13 mouse cellular contexts compared by ENCODE assay signal in the genomic region with DNA sequence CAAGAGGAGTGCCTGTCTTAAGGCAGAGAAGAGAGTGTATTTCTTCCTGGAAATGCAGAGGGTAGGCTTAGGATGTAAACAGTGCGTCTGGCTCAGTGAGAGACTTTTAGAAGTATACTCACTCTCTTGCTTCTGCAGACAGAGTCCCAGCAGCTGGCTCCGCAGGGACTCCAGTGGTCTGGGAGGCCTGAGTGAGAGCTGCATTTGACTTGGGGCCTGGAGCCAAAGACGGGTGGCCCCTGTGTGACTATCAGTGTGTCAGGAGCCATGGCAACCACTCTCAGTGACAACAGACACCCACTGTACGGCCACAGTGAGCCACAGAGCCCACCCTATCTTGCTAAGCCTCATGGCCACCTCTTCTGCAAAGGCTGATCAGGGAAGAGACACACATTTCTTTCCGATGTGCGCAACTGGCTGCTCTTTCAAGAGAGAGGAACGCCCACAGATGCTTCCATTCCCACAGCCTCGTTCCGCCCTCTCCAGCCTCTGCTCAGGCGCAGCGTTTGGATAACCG.
DNase-seq lines count a peak whose midpoint lies in the region; ATAC-seq lines count a peak whose summit lies in the region.
"Had no signal": no experiment of that assay in that cellular context is flagged by ENCODE, and none has a peak within 500 bp of the region (broad histone marks: within the 10 kb centered on the region; RNA-seq: fewer than 3 reads in every experiment).

No protein-coding gene starts in this region.

- no peaks in the 10 kb centered on the region for H3K9me3 ChIP-seq in heart, embryonic 12.5 days (replicated peaks)
- H3K9me3 ChIP-seq in heart, embryonic 16.5 days (replicated peaks; ENCODE audit: control insufficient read depth, low read length), result no peaks in the 10 kb centered on the region
- H3K9me3 ChIP-seq in stomach, embryonic 15.5 days, result no peaks in the 10 kb centered on the region

- no peak overlapping the region for H3K4me3 ChIP-seq in heart, embryonic 12.5 days
- no peak overlapping the region for H3K4me3 ChIP-seq in heart, embryonic 16.5 days (ENCODE audit: low read length)
- H3K4me3 ChIP-seq in stomach, embryonic 15.5 days (replicated peaks), result no peak overlapping the region
- H3K4me3 ChIP-seq: erythroblast, embryonic 14.5 days had no signal

- DNase-seq in heart, adult 18-20 months, result peak; percentile 44 to 59
- peak; percentile 26 for DNase-seq in right cerebral cortex, adult 18-20 months
- DNase-seq in right cerebral cortex, postnatal 36 days (ENCODE audit: low spot score in 2 of 2), result no peak
- no peak for DNase-seq in right cerebral cortex, postnatal 25 days
- no peak for DNase-seq in urinary bladder, adult 2 months (ENCODE audit: low spot score)
- DNase-seq: adrenal gland, postnatal 25 days; cerebellum, adult 8-10 months; layer of hippocampus, postnatal 36 days had no signal

- H3K4me2 ChIP-seq in heart, embryonic 12.5 days, result no peak overlapping the region
- no peak overlapping the region for H3K4me2 ChIP-seq in heart, embryonic 16.5 days (ENCODE audit: low read depth, low read length)
- H3K4me2 ChIP-seq in stomach, embryonic 15.5 days, result no peak overlapping the region
- H3K4me2 ChIP-seq: liver, embryonic 11.5 days had no signal

- no peak for ATAC-seq in heart, embryonic 12.5 days (ENCODE audit: insufficient number of reproducible peaks, low FRiP score)
- peak; percentile 30; the same call in 1 of the 2 replicates for ATAC-seq in heart, embryonic 16.5 days (replicated peaks; ENCODE audit: extremely low read depth, insufficient read depth, low FRiP score)
- ATAC-seq in stomach, embryonic 15.5 days (ENCODE audit: insufficient read depth, low FRiP score, low read depth), result peak; percentile 49; the same call in 1 of the 2 replicates

- no peak overlapping the region for H3K9ac ChIP-seq in heart, embryonic 12.5 days
- no peak overlapping the region for H3K9ac ChIP-seq in heart, embryonic 16.5 days (ENCODE audit: low read length)
- H3K9ac ChIP-seq in stomach, embryonic 15.5 days, result no peak overlapping the region

- H3K36me3 ChIP-seq in heart, embryonic 12.5 days, result no peaks in the 10 kb centered on the region
- no peaks in the 10 kb centered on the region for H3K36me3 ChIP-seq in heart, embryonic 16.5 days (ENCODE audit: control insufficient read depth, insufficient read depth)
- no peaks in the 10 kb centered on the region for H3K36me3 ChIP-seq in stomach, embryonic 15.5 days

- 46% methylated on average over 12 of the region's 12 CpGs for WGBS in heart, embryonic 12.5 days
- WGBS in heart, embryonic 16.5 days, result 50% methylated on average over 12 of the region's 12 CpGs
- 52% methylated on average over 12 of the region's 12 CpGs for WGBS in stomach, embryonic 15.5 days

- peaks cover 37% of the 10 kb centered on the region for H3K27me3 ChIP-seq in heart, embryonic 12.5 days (replicated peaks)
- H3K27me3 ChIP-seq in heart, embryonic 16.5 days (ENCODE audit: control insufficient read depth, insufficient read depth, low read length), result peaks cover 5% of the 10 kb centered on the region; the same call in 1 of the 2 replicates
- no peaks in the 10 kb centered on the region for H3K27me3 ChIP-seq in stomach, embryonic 15.5 days (replicated peaks)

- H3K4me1 ChIP-seq in heart, embryonic 12.5 days (replicated peaks), result peaks cover 32% of the 10 kb centered on the region
- H3K4me1 ChIP-seq in heart, embryonic 16.5 days (ENCODE audit: control insufficient read depth, insufficient read depth, low read length), result 0 out of 2 replicates have a peak, but pooled peaks cover 5% of the 10 kb centered on the region
- peaks cover 27% of the 10 kb centered on the region for H3K4me1 ChIP-seq in stomach, embryonic 15.5 days

- H3K27ac ChIP-seq in heart, embryonic 12.5 days (ENCODE audit: poor library complexity, severe bottlenecking), result no peak overlapping the region
- peak overlapping the region; percentile 61 for H3K27ac ChIP-seq in heart, embryonic 16.5 days (ENCODE audit: low read length)
- peak overlapping the region; percentile 70 for H3K27ac ChIP-seq in stomach, embryonic 15.5 days

Comparison
In these comparisons a context has a peak if more than half of its experiments do, and no peak if none do; other contexts are left out.
1. DNase-seq: peak in heart, adult 18-20 months (2 of 2) and right cerebral cortex, adult 18-20 months (single experiment); none in right cerebral cortex, postnatal 36 days (0 of 2), right cerebral cortex, postnatal 25 days (single experiment) and urinary bladder, adult 2 months (single experiment).